Mouse (Mus musculus) hindbrain, postnatal 0 days (tissue): ENCODE results near the gene Glyr1. TPM values are rescaled to one million over a fixed set of nuclear protein-coding genes. Genes with fewer than 3 reads are reported as not detected.

ENCODE experiments used
- ATAC-seq: fragments of 200-750 bp; cut with Nextera tagmentation; 2 replicates; pipeline ENCODE4 v1.8.0; 2017; ENCODE audit warnings: mild to moderate bottlenecking, moderate TSS enrichment, moderate library complexity
- DNase-seq: peaks from one replicate; pipeline ENCODE4 v3.0.0-alpha.2; 2015; ENCODE audit warnings: low spot score
- H3K27ac ChIP-seq: fragments of 300-500 bp; sonication (generic); 2 replicates; pipeline ENCODE4 v1.5.1; 2014; ENCODE audit warnings: mild to moderate bottlenecking
- H3K27me3 ChIP-seq: fragments of 300-500 bp; sonication (generic); 2 replicates; pipeline ENCODE4 v1.6.1; 2014; ENCODE audit warnings: low read length, mixed read lengths; ENCODE audit not compliant: insufficient read depth
- H3K36me3 ChIP-seq: fragments of 300-500 bp; sonication (generic); 2 replicates; pipeline ENCODE4 v1.6.1; 2014; ENCODE audit warnings: low read length, mixed read lengths; ENCODE audit not compliant: insufficient read depth
- H3K4me1 ChIP-seq: fragments of 300-500 bp; sonication (generic); 2 replicates; pipeline ENCODE4 v1.6.1; 2014; ENCODE audit warnings: antibody characterized with exemption, low read length, mixed read lengths; ENCODE audit not compliant: insufficient read depth
- H3K4me2 ChIP-seq: fragments of 300-500 bp; sonication (generic); 2 replicates; pipeline ENCODE4 v1.6.1; 2014; ENCODE audit warnings: low read depth, mild to moderate bottlenecking, low read length, moderate library complexity, mixed read lengths
- H3K4me3 ChIP-seq: fragments of 300-500 bp; sonication (generic); 2 replicates; pipeline ENCODE4 v1.5.1; 2014; ENCODE audit warnings: low read length
- H3K9ac ChIP-seq: fragments of 300-500 bp; sonication (generic); replicated peaks from 2 replicates; pipeline ENCODE4 v1.6.1; 2014; ENCODE audit warnings: mild to moderate bottlenecking, low read length, moderate library complexity, mixed read lengths
- H3K9me3 ChIP-seq: fragments of 300-500 bp; sonication (generic); 2 replicates; pipeline ENCODE4 v1.6.1; 2016; ENCODE audit warnings: low read length, mixed read lengths
- CTCF ChIP-seq: IDR thresholded peaks from 2 replicates; pipeline ENCODE4 v1.5.1; 2016; ENCODE audit warnings: antibody characterized with exemption, control low read depth, low read depth
- WGBS: fragments of 180-500 bp; shearing (Covaris S2); extraction: QIAGEN DNeasy Blood & Tissue Kit; methylation state at CpG from one replicate; pipeline ENCODE4 v1.1.7; 2014; 5-methylcytosine and 5-hydroxymethylcytosine counted together
- polyA plus RNA-seq: library from polyadenylated mRNA; unstranded; fragments of >200 nt; fragmentation: Nextera tagmentation; extraction: Ambion mirVana; gene quantifications from 2 replicates; pipeline ENCODE4 v1.2.1, GENCODE M21; 2015
- total RNA-seq: library from RNA; depleted of rRNA; stranded (reverse); fragments of >200 nt; gene quantifications from 2 replicates; pipeline ENCODE4 v1.2.3, GENCODE M21; 2014; rRNA removed

Glyr1 gene
- total RNA-seq (154 and 161 TPM in 2 replicates), polyA plus RNA-seq (136 and 139 TPM in 2 replicates)

GRCm38 (mm10) chr16:5049774-5050234, at the start of gene Glyr1, which contains the start of gene Ubn1:
TSS of gene Glyr1 (minus strand) at chr16:5049863.
TSS of gene Ubn1 (plus strand) at chr16:5050057.
- peak within 1 kb of the TSS; percentile 80 for H3K4me3 ChIP-seq
- H3K27ac ChIP-seq: peak within 1 kb of the TSS; percentile 97
- H3K4me2 ChIP-seq: peak within 1 kb of the TSS; percentile 83
- 1% methylated on average over 53 of the region's 56 CpGs for WGBS
- peak; percentile 27; the same call in 1 of the 2 replicates for TF ChIP-seq CTCF
- H3K27me3 ChIP-seq: no peaks in the 10 kb centered on the region
- ATAC-seq (peak; percentile 100), DNase-seq (peak; percentile 100)
- peaks cover 11% of the 10 kb centered on the region; the same call in 1 of the 2 replicates for H3K4me1 ChIP-seq
- H3K9me3 ChIP-seq: no peaks in the 10 kb centered on the region
- peak within 1 kb of the TSS; percentile 87 for H3K9ac ChIP-seq
- H3K36me3 ChIP-seq: peaks cover 18% of the 10 kb centered on the region

- TF ChIP-seq CTCF: no peak
- Histone ChIP-seq H3K36me3 (no peaks in the 10 kb centered on the region), H3K4me1 (no peaks in the 10 kb centered on the region), H3K9me3 (no peaks in the 10 kb centered on the region), H3K27me3 (no peaks in the 10 kb centered on the region), H3K4me3 (no peak overlapping the region), H3K27ac (no peak overlapping the region), H3K4me2 (no peak overlapping the region), H3K9ac (no peak overlapping the region)
- DNase-seq (no peak), ATAC-seq (no peak)
- WGBS: 81% methylated on average over 8 of the region's 8 CpGs
Measured at GRCm38 (mm10) chr16:5096504-5096903, 46.8 kb upstream of the Glyr1 start.

DNA sequence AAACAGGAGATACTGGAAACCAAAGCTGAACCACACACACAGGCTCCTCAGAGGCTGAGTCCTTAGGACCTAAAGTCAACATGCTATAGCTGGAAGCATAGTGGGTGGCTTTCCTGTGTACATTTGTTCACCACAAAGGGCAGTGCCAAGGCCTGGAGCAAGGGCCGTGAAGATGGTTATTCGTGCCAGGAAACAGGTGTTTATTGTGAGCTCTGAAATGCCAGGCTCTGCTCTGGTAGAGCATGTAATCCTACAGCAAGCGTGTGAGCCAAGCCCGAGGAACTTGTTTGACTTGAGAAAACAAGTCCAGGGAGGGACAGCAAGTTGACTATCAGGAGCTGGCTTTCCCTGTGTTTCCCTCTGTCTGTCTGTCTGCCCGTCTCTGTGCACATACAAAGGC, 43.6 kb upstream of the Glyr1 start:
- Histone ChIP-seq H3K9me3 (no peaks in the 10 kb centered on the region), H3K27me3 (no peaks in the 10 kb centered on the region), H3K9ac (no peak overlapping the region), H3K36me3 (no peaks in the 10 kb centered on the region), H3K4me3 (no peak overlapping the region), H3K27ac (no peak overlapping the region), H3K4me2 (no peak overlapping the region), H3K4me1 (no peaks in the 10 kb centered on the region)
- ATAC-seq (no peak), DNase-seq (no peak)
- 74% methylated on average over 5 of the region's 5 CpGs for WGBS
- TF ChIP-seq CTCF: no peak

- WGBS: 81% methylated on average over 10 of the region's 10 CpGs
- no peak for TF ChIP-seq CTCF
- H3K4me3 ChIP-seq: no peak overlapping the region
- no peaks in the 10 kb centered on the region for H3K9me3 ChIP-seq
- H3K27me3 ChIP-seq: no peaks in the 10 kb centered on the region
- H3K4me2 ChIP-seq: no peak overlapping the region
- no peaks in the 10 kb centered on the region for H3K4me1 ChIP-seq
- H3K36me3 ChIP-seq: peaks cover 25% of the 10 kb centered on the region
- H3K27ac ChIP-seq: no peak overlapping the region
- no peak overlapping the region for H3K9ac ChIP-seq
- no peak for ATAC-seq
- DNase-seq: no peak
Measured at GRCm38 (mm10) chr16:5089021-5089420, 39.4 kb upstream of the Glyr1 start.

- no peaks in the 10 kb centered on the region for H3K4me1 ChIP-seq
- no peak for TF ChIP-seq CTCF
- no peaks in the 10 kb centered on the region for H3K27me3 ChIP-seq
- no peak overlapping the region for H3K9ac ChIP-seq
- no peak overlapping the region for H3K4me3 ChIP-seq
- H3K36me3 ChIP-seq: peaks cover 49% of the 10 kb centered on the region
- 100% methylated on average over 2 of the region's 2 CpGs for WGBS
- no peak for ATAC-seq
- DNase-seq: no peak
- H3K27ac ChIP-seq: no peak overlapping the region
- no peaks in the 10 kb centered on the region for H3K9me3 ChIP-seq
- H3K4me2 ChIP-seq: no peak overlapping the region
Measured at GRCm38 (mm10) chr16:5086179-5086578, 36.5 kb upstream of the Glyr1 start.

- ATAC-seq (no peak), DNase-seq (no peak)
- no peak for TF ChIP-seq CTCF
- WGBS: 91% methylated on average over 4 of the region's 4 CpGs
- H3K27ac ChIP-seq: no peak overlapping the region
- H3K4me1 ChIP-seq: no peaks in the 10 kb centered on the region
- no peak overlapping the region for H3K9ac ChIP-seq
- H3K4me2 ChIP-seq: no peak overlapping the region
- no peaks in the 10 kb centered on the region for H3K27me3 ChIP-seq
- H3K4me3 ChIP-seq: no peak overlapping the region
- peaks cover 50% of the 10 kb centered on the region for H3K36me3 ChIP-seq
- no peaks in the 10 kb centered on the region for H3K9me3 ChIP-seq
Measured at GRCm38 (mm10) chr16:5085196-5085595, 35.5 kb upstream of the Glyr1 start.

- no peak for TF ChIP-seq CTCF
- H3K27ac ChIP-seq: no peak overlapping the region
- H3K27me3 ChIP-seq: no peaks in the 10 kb centered on the region
- WGBS: 93% methylated on average over 5 of the region's 5 CpGs
- no peak overlapping the region for H3K4me2 ChIP-seq
- H3K4me1 ChIP-seq: no peaks in the 10 kb centered on the region
- DNase-seq: no peak
- H3K9me3 ChIP-seq: no peaks in the 10 kb centered on the region
- no peak overlapping the region for H3K4me3 ChIP-seq
- no peak overlapping the region for H3K9ac ChIP-seq
- H3K36me3 ChIP-seq: peaks cover 73% of the 10 kb centered on the region
- no peak for ATAC-seq
Measured at GRCm38 (mm10) chr16:5074341-5074740, 24.7 kb upstream of the Glyr1 start.
